Mouse (Mus musculus): ENCODE measurements around the gene Cbs. TPM values are rescaled to one million over a fixed set of nuclear protein-coding genes. Genes with fewer than 3 reads are reported as not detected.
"Not testable (repeated sequence)": the region's sequence is repeated elsewhere in the genome, so short reads cannot be mapped to it uniquely, and the experiment has no call there.

Cbs gene
- polyA plus RNA-seq, 1 experiment: 1.2 TPM

- peaks cover 7% of the 10 kb centered on the region for H3K4me1 ChIP-seq (ENCODE audit: control insufficient read depth, insufficient read depth, insufficient read length, low read length)
- no peak overlapping the region for H3K4me3 ChIP-seq (ENCODE audit: low read depth, low read length)
- WGBS: 25% methylated on average over 6 of the region's 6 CpGs
- H3K27me3 ChIP-seq (ENCODE audit: control insufficient read depth, insufficient read depth, low read length): peaks cover 11% of the 10 kb centered on the region
- H3K27ac ChIP-seq (ENCODE audit: insufficient read depth, low read depth, low read length): no peak overlapping the region
- no peaks in the 10 kb centered on the region for H3K36me3 ChIP-seq (ENCODE audit: control insufficient read depth, insufficient read depth, low read length)
- TF ChIP-seq CTCF (IDR thresholded peaks at IDR 0.05; ENCODE audit: extremely low read depth, insufficient read length, insufficient replicate concordance, low read depth, low read length): no peak
- no peak for TF ChIP-seq POLR2A (IDR thresholded peaks at IDR 0.05; ENCODE audit: low read depth, low read length)
These were observed 4.0 kb downstream of the Cbs start for GRCm38 (mm10) chr17:31633007-31633406.

GRCm38 (mm10) chr17:31631081-31631800 lies 5.8 kb downstream of the Cbs start:
- TF ChIP-seq CTCF (IDR thresholded peaks at IDR 0.05; ENCODE audit: extremely low read depth, insufficient read length, insufficient replicate concordance, low read depth, low read length) (no peak), POLR2A (IDR thresholded peaks at IDR 0.05; ENCODE audit: low read depth, low read length) (no peak)
- H3K4me1 ChIP-seq (ENCODE audit: control insufficient read depth, insufficient read depth, insufficient read length, low read length): no peaks in the 10 kb centered on the region; the same call in 1 of the 2 replicates
- WGBS: 47% methylated on average over 10 of the region's 10 CpGs

DNA sequence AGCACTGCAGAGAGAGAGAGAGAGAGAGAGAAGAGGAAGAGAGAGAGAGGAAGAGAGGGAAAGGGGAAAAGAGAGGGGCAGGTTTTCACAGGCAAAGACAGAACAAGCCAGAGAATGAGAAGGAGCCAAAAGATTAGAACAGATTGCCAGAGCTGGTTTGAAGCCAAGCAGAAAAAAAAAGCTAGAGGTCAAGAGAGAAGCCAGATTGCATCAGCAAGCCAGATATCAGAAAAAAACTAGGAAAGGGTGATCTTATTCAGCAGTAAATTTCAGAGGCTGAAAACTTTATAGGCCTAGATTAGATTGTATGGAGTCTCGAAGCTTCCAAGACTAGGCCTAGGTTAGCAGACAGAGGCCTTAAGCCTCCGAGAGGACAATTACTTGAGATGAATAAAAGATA lies 9.1 kb downstream of the Cbs start:
- WGBS: 90% methylated on average over 2 of the region's 2 CpGs
- TF ChIP-seq POLR2A (IDR thresholded peaks at IDR 0.05; ENCODE audit: low read depth, low read length): no peak
- no peak for TF ChIP-seq CTCF (IDR thresholded peaks at IDR 0.05; ENCODE audit: extremely low read depth, insufficient read length, insufficient replicate concordance, low read depth, low read length)
- Histone ChIP-seq H3K27ac (ENCODE audit: insufficient read depth, low read depth, low read length) (no peak overlapping the region), H3K4me1 (ENCODE audit: control insufficient read depth, insufficient read depth, insufficient read length, low read length) (no peaks in the 10 kb centered on the region; the same call in 1 of the 2 replicates), H3K27me3 (ENCODE audit: control insufficient read depth, insufficient read depth, low read length) (no peaks in the 10 kb centered on the region), H3K4me3 (ENCODE audit: low read depth, low read length) (no peak overlapping the region), H3K36me3 (ENCODE audit: control insufficient read depth, insufficient read depth, low read length) (no peaks in the 10 kb centered on the region)

More at GRCm38 (mm10) chr17:31631081-31631800, 5.8 kb downstream of the Cbs start:
- Histone ChIP-seq H3K36me3 (ENCODE audit: control insufficient read depth, insufficient read depth, low read length) (no peaks in the 10 kb centered on the region), H3K4me3 (ENCODE audit: low read depth, low read length) (no peak overlapping the region), H3K27me3 (ENCODE audit: control insufficient read depth, insufficient read depth, low read length) (peaks cover 4% of the 10 kb centered on the region), H3K27ac (ENCODE audit: insufficient read depth, low read depth, low read length) (no peak overlapping the region)

DNA sequence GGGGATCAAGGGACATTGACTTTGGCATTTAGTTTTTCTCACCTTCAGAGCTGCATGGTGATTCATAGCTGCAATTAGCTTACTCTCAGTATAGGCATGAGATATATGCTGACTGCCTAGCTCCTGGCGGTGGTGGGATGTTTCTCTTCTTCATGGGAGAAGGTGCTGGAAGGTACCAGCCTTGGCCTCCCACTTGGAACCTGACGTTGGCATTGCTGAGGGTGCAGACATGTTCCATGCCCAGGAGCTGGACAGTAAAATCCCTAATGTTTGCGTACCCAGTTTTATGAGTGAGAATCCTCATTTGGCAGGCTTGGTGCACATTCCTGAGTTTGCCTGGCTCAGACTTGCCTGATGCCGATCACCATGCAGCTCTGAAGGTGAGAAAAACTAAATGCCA lies 13.9 kb downstream of the Cbs start:
- 88% methylated on average over 4 of the region's 4 CpGs for WGBS
- H3K27ac ChIP-seq (ENCODE audit: insufficient read depth, low read depth, low read length): no peak overlapping the region
- H3K36me3 ChIP-seq (ENCODE audit: control insufficient read depth, insufficient read depth, low read length): no peaks in the 10 kb centered on the region
- TF ChIP-seq POLR2A (IDR thresholded peaks at IDR 0.05; ENCODE audit: low read depth, low read length) (no peak), CTCF (IDR thresholded peaks at IDR 0.05; ENCODE audit: extremely low read depth, insufficient read length, insufficient replicate concordance, low read depth, low read length) (no peak)
- no peaks in the 10 kb centered on the region for H3K27me3 ChIP-seq (ENCODE audit: control insufficient read depth, insufficient read depth, low read length)
- H3K4me3 ChIP-seq (ENCODE audit: low read depth, low read length): no peak overlapping the region
- H3K4me1 ChIP-seq (ENCODE audit: control insufficient read depth, insufficient read depth, insufficient read length, low read length): no peaks in the 10 kb centered on the region

GRCm38 (mm10) chr17:31613086-31613755 lies 23.8 kb downstream of the Cbs start:
- 70% methylated on average over 4 of the region's 4 CpGs for WGBS

GRCm38 (mm10) chr17:31609895-31610294 lies 27.1 kb downstream of the Cbs start:
- TF ChIP-seq POLR2A (IDR thresholded peaks at IDR 0.05; ENCODE audit: low read depth, low read length) (no peak), CTCF (IDR thresholded peaks at IDR 0.05; ENCODE audit: extremely low read depth, insufficient read length, insufficient replicate concordance, low read depth, low read length) (no peak)
- peaks cover 11% of the 10 kb centered on the region for H3K36me3 ChIP-seq (ENCODE audit: control insufficient read depth, insufficient read depth, low read length)
- 86% methylated on average over 3 of the region's 3 CpGs for WGBS
- H3K27me3 ChIP-seq (ENCODE audit: control insufficient read depth, insufficient read depth, low read length): no peaks in the 10 kb centered on the region
- H3K27ac ChIP-seq (ENCODE audit: insufficient read depth, low read depth, low read length): no peak overlapping the region
- no peak overlapping the region for H3K4me3 ChIP-seq (ENCODE audit: low read depth, low read length)
- 0 out of 2 replicates have a peak, but pooled peaks cover 2% of the 10 kb centered on the region for H3K4me1 ChIP-seq (ENCODE audit: control insufficient read depth, insufficient read depth, insufficient read length, low read length)

More at GRCm38 (mm10) chr17:31613086-31613755, 23.8 kb downstream of the Cbs start:
- no peak overlapping the region for H3K4me3 ChIP-seq (ENCODE audit: low read depth, low read length)
- H3K36me3 ChIP-seq (ENCODE audit: control insufficient read depth, insufficient read depth, low read length): no peaks in the 10 kb centered on the region
- H3K4me1 ChIP-seq (ENCODE audit: control insufficient read depth, insufficient read depth, insufficient read length, low read length): no peaks in the 10 kb centered on the region
- H3K27ac ChIP-seq (ENCODE audit: insufficient read depth, low read depth, low read length): no peak overlapping the region
- no peaks in the 10 kb centered on the region for H3K27me3 ChIP-seq (ENCODE audit: control insufficient read depth, insufficient read depth, low read length)
- TF ChIP-seq POLR2A (IDR thresholded peaks at IDR 0.05; ENCODE audit: low read depth, low read length) (no peak), CTCF (IDR thresholded peaks at IDR 0.05; ENCODE audit: extremely low read depth, insufficient read length, insufficient replicate concordance, low read depth, low read length) (no peak)

GRCm38 (mm10) chr17:31609173-31609572 lies 27.9 kb downstream of the Cbs start:
- H3K27me3 ChIP-seq (ENCODE audit: control insufficient read depth, insufficient read depth, low read length); H3K4me1 ChIP-seq (ENCODE audit: control insufficient read depth, insufficient read depth, insufficient read length, low read length); H3K4me3 ChIP-seq (ENCODE audit: low read depth, low read length); H3K27ac ChIP-seq (ENCODE audit: insufficient read depth, low read depth, low read length): not testable (repeated sequence)
- H3K36me3 ChIP-seq (ENCODE audit: control insufficient read depth, insufficient read depth, low read length): peaks cover 16% of the 10 kb centered on the region
- WGBS: 96% methylated on average over 3 of the region's 3 CpGs

Data from small intestine, adult 2 months (tissue).